In genomic region chr4:84885271-84885540, GRCm38 (mm10) we compare ENCODE assay signal across 9 mouse cellular contexts. TPM values are rescaled to one million over a fixed set of nuclear protein-coding genes. Genes with fewer than 3 reads are reported as not detected.
DNase-seq lines count a peak whose midpoint lies in the region; ATAC-seq lines count a peak whose summit lies in the region.
"Had no signal": no experiment of that assay in that cellular context is flagged by ENCODE, and none has a peak within 500 bp of the region (broad histone marks: within the 10 kb centered on the region; RNA-seq: fewer than 3 reads in every experiment).

No protein-coding gene starts in this region.

- no peak for DNase-seq in heart, postnatal 4 days
- DNase-seq in hindbrain, embryonic 14.5 days (ENCODE audit: low spot score): no peak
- no peak for DNase-seq in left cerebral cortex, adult 8-10 months (ENCODE audit: low spot score in 2 of 2)
- no peak for DNase-seq in testis, postnatal 14 days (ENCODE audit: low spot score)
- DNase-seq in adrenal gland, postnatal 10 days: no peak

- no peak for ATAC-seq in heart, embryonic 16.5 days (replicated peaks; ENCODE audit: extremely low read depth, insufficient read depth, low FRiP score)
- ATAC-seq in hindbrain, embryonic 14.5 days (ENCODE audit: low FRiP score): no peak
- no peak for ATAC-seq in midbrain, embryonic 13.5 days

- H3K9ac ChIP-seq in heart, embryonic 16.5 days (ENCODE audit: low read length): peak overlapping the region; percentile 96
- peak overlapping the region; percentile 91 for H3K9ac ChIP-seq in hindbrain, embryonic 14.5 days
- peak overlapping the region; percentile 81; the same call in 1 of the 2 replicates for H3K9ac ChIP-seq in midbrain, embryonic 13.5 days (replicated peaks)

- H3K9me3 ChIP-seq in heart, embryonic 16.5 days (replicated peaks; ENCODE audit: control insufficient read depth, low read length): 0 out of 2 replicates have a peak, but pooled peaks cover 2% of the 10 kb centered on the region
- H3K9me3 ChIP-seq in hindbrain, embryonic 14.5 days (ENCODE audit: control insufficient read depth, low read length): no peaks in the 10 kb centered on the region
- no peaks in the 10 kb centered on the region for H3K9me3 ChIP-seq in midbrain, embryonic 13.5 days

- H3K4me2 ChIP-seq in heart, embryonic 16.5 days (ENCODE audit: low read depth, low read length): peak overlapping the region; percentile 79
- H3K4me2 ChIP-seq in hindbrain, embryonic 14.5 days (replicated peaks): peak overlapping the region; percentile 91
- H3K4me2 ChIP-seq in midbrain, embryonic 13.5 days (replicated peaks): peak overlapping the region; percentile 82

- H3K27me3 ChIP-seq in heart, embryonic 16.5 days (ENCODE audit: control insufficient read depth, insufficient read depth, low read length): no peaks in the 10 kb centered on the region
- H3K27me3 ChIP-seq in hindbrain, embryonic 14.5 days (ENCODE audit: control insufficient read depth, insufficient read depth, low read length): no peaks in the 10 kb centered on the region
- no peaks in the 10 kb centered on the region; the same call in 1 of the 2 replicates for H3K27me3 ChIP-seq in midbrain, embryonic 13.5 days

- H3K4me3 ChIP-seq in heart, embryonic 16.5 days (ENCODE audit: low read length): peak overlapping the region; percentile 86
- H3K4me3 ChIP-seq in brown adipose tissue, adult 24 weeks (ENCODE audit: insufficient read depth, low read depth, low read length): peak overlapping the region; percentile 85
- H3K4me3 ChIP-seq in hindbrain, embryonic 14.5 days (replicated peaks; ENCODE audit: low read length): peak overlapping the region; percentile 91
- H3K4me3 ChIP-seq in midbrain, embryonic 13.5 days (replicated peaks): peak overlapping the region; percentile 76

- WGBS in heart, embryonic 16.5 days: 39% methylated on average over 1 of the region's 1 CpGs
- 47% methylated on average over 1 of the region's 1 CpGs for WGBS in hindbrain, embryonic 14.5 days
- 50% methylated on average over 1 of the region's 1 CpGs for WGBS in midbrain, embryonic 13.5 days

- H3K27ac ChIP-seq in heart, embryonic 16.5 days (ENCODE audit: low read length): no peak overlapping the region; the same call in 1 of the 2 replicates
- H3K27ac ChIP-seq in brown adipose tissue, adult 24 weeks (replicated peaks; ENCODE audit: low read depth, low read length): no peak overlapping the region
- H3K27ac ChIP-seq in hindbrain, embryonic 14.5 days: no peak overlapping the region
- no peak overlapping the region for H3K27ac ChIP-seq in midbrain, embryonic 13.5 days

- H3K36me3 ChIP-seq in heart, embryonic 16.5 days (ENCODE audit: control insufficient read depth, insufficient read depth): peaks cover 1% of the 10 kb centered on the region
- H3K36me3 ChIP-seq in hindbrain, embryonic 14.5 days (replicated peaks; ENCODE audit: control insufficient read depth, insufficient read depth): no peaks in the 10 kb centered on the region
- no peaks in the 10 kb centered on the region; the same call in 1 of the 2 replicates for H3K36me3 ChIP-seq in midbrain, embryonic 13.5 days

- peaks cover 9% of the 10 kb centered on the region; the same call in 1 of the 2 replicates for H3K4me1 ChIP-seq in heart, embryonic 16.5 days (ENCODE audit: control insufficient read depth, insufficient read depth, low read length)
- H3K4me1 ChIP-seq in brown adipose tissue, adult 24 weeks (ENCODE audit: control insufficient read depth, insufficient read depth, insufficient read length, low read length): no peaks in the 10 kb centered on the region
- peaks cover 15% of the 10 kb centered on the region for H3K4me1 ChIP-seq in hindbrain, embryonic 14.5 days (replicated peaks; ENCODE audit: control insufficient read depth, insufficient read depth, low read length)
- peaks cover 12% of the 10 kb centered on the region for H3K4me1 ChIP-seq in midbrain, embryonic 13.5 days (replicated peaks)

RNA-seq across cellular contexts. Expression of gene Cntln, which starts 1.1 kb away (rescaled TPM):
- 5.4 TPM in 2 replicates for polyA plus RNA-seq in heart, embryonic 16.5 days (2015; fragmentation: Nextera tagmentation; extraction: Ambion mirVana)
- total RNA-seq in heart, postnatal 4 days (2021): 1 to 10 TPM; 8.9 to 9.3 TPM
- polyA plus RNA-seq in brown adipose tissue, adult 24 weeks (2012; ENCODE audit: insufficient read depth, insufficient read length, missing spikeins): 1.8 and 2.3 TPM in 2 replicates
- 5.5 and 6.2 TPM in 2 replicates for polyA plus RNA-seq in hindbrain, embryonic 14.5 days (2014; fragmentation: Nextera tagmentation; extraction: Ambion mirVana)
- 6.3 TPM in 2 replicates for polyA plus RNA-seq in midbrain, embryonic 13.5 days (2015; fragmentation: Nextera tagmentation; extraction: Ambion mirVana)
- 10 to 100 TPM in 2 of 4 experiments, 1 to 10 TPM in 2; 9.4 to 10.5 (median 10.1) TPM for total RNA-seq in left cerebral cortex, adult 8-10 months (2022)
- 10 to 100 TPM; 13.6 to 15.9 TPM for total RNA-seq in adrenal gland, postnatal 10 days (2021)
- total RNA-seq: MEL had no signal
